Mouse (Mus musculus): ENCODE measurements around the gene Ecpas. TPM values are rescaled to one million over a fixed set of nuclear protein-coding genes. Genes with fewer than 3 reads are reported as not detected.
A peak's percentile ranks its signal among the peaks of the same experiment; 100 is the strongest.

The Ecpas gene
- polyA plus RNA-seq, 1 experiment from 2014 or later, result 34.5 TPM

GRCm38 (mm10) chr4:58910175-58911068 is 2.1 kb downstream of the Ecpas start:
- Histone ChIP-seq H3K27ac (replicated peaks) (peak overlapping the region; percentile 98), H3K4me3 (replicated peaks) (peak overlapping the region; percentile 63)

GRCm38 (mm10) chr4:58907453-58907852 is 5.1 kb downstream of the Ecpas start:
- H3K9me3 ChIP-seq (replicated peaks), result no peaks in the 10 kb centered on the region
- WGBS, result 93% methylated on average over 1 of the region's 1 CpGs
- no peak overlapping the region for H3K4me3 ChIP-seq (replicated peaks)
- H3K4me2 ChIP-seq, result no peak overlapping the region
- H3K27me3 ChIP-seq (replicated peaks), result no peaks in the 10 kb centered on the region
- no peaks in the 10 kb centered on the region for H3K36me3 ChIP-seq
- H3K9ac ChIP-seq (replicated peaks), result no peak overlapping the region
- ATAC-seq (ENCODE audit: low FRiP score), result no peak
- peaks cover 11% of the 10 kb centered on the region for H3K4me1 ChIP-seq
- no peak overlapping the region for H3K27ac ChIP-seq (replicated peaks)

More at GRCm38 (mm10) chr4:58910175-58911068, 2.1 kb downstream of the Ecpas start:
- Histone ChIP-seq H3K27me3 (replicated peaks) (no peaks in the 10 kb centered on the region), H3K4me1 (peaks cover 20% of the 10 kb centered on the region), H3K9ac (replicated peaks) (peak overlapping the region; percentile 83), H3K4me2 (peak overlapping the region; percentile 68), H3K9me3 (replicated peaks) (no peaks in the 10 kb centered on the region), H3K36me3 (no peaks in the 10 kb centered on the region)
- 34% methylated on average over 16 of the region's 16 CpGs for WGBS
- no peak for ATAC-seq (ENCODE audit: low FRiP score)

GRCm38 (mm10) chr4:58898318-58898717 is 14.2 kb downstream of the Ecpas start:
- Histone ChIP-seq H3K27ac (replicated peaks) (no peak overlapping the region), H3K4me3 (replicated peaks) (no peak overlapping the region), H3K4me1 (no peaks in the 10 kb centered on the region), H3K27me3 (replicated peaks) (no peaks in the 10 kb centered on the region), H3K4me2 (no peak overlapping the region), H3K9me3 (replicated peaks) (no peaks in the 10 kb centered on the region), H3K9ac (replicated peaks) (no peak overlapping the region), H3K36me3 (no peaks in the 10 kb centered on the region)
- no peak for ATAC-seq (ENCODE audit: low FRiP score)

GRCm38 (mm10) chr4:58897436-58897835 is 15.1 kb downstream of the Ecpas start:
- no peak for ATAC-seq (ENCODE audit: low FRiP score)
- Histone ChIP-seq H3K9me3 (replicated peaks) (no peaks in the 10 kb centered on the region), H3K27me3 (replicated peaks) (no peaks in the 10 kb centered on the region), H3K4me3 (replicated peaks) (no peak overlapping the region), H3K27ac (replicated peaks) (no peak overlapping the region), H3K4me2 (no peak overlapping the region), H3K36me3 (no peaks in the 10 kb centered on the region), H3K9ac (replicated peaks) (no peak overlapping the region), H3K4me1 (no peaks in the 10 kb centered on the region)
- WGBS, result 74% methylated on average over 4 of the region's 4 CpGs

GRCm38 (mm10) chr4:58894399-58894798 is 18.1 kb downstream of the Ecpas start:
- ATAC-seq (ENCODE audit: low FRiP score), result no peak
- no peak overlapping the region for H3K4me3 ChIP-seq (replicated peaks)
- no peaks in the 10 kb centered on the region for H3K4me1 ChIP-seq
- WGBS, result 87% methylated on average over 7 of the region's 7 CpGs
- H3K9ac ChIP-seq (replicated peaks), result no peak overlapping the region
- H3K36me3 ChIP-seq, result no peaks in the 10 kb centered on the region
- no peaks in the 10 kb centered on the region for H3K27me3 ChIP-seq (replicated peaks)
- no peaks in the 10 kb centered on the region for H3K9me3 ChIP-seq (replicated peaks)
- H3K4me2 ChIP-seq, result no peak overlapping the region
- H3K27ac ChIP-seq (replicated peaks), result no peak overlapping the region

GRCm38 (mm10) chr4:58890035-58890782 is 22.3 kb downstream of the Ecpas start:
- ATAC-seq (ENCODE audit: low FRiP score), result no peak
- Histone ChIP-seq H3K9me3 (replicated peaks) (no peaks in the 10 kb centered on the region), H3K27ac (replicated peaks) (no peak overlapping the region), H3K27me3 (replicated peaks) (no peaks in the 10 kb centered on the region), H3K4me2 (no peak overlapping the region), H3K9ac (replicated peaks) (no peak overlapping the region), H3K4me1 (no peaks in the 10 kb centered on the region), H3K4me3 (replicated peaks) (no peak overlapping the region), H3K36me3 (no peaks in the 10 kb centered on the region)
- 92% methylated on average over 4 of the region's 4 CpGs for WGBS

GRCm38 (mm10) chr4:58888568-58888967 is 24.0 kb downstream of the Ecpas start:
- no peak for ATAC-seq (ENCODE audit: low FRiP score)
- Histone ChIP-seq H3K36me3 (no peaks in the 10 kb centered on the region), H3K9me3 (replicated peaks) (no peaks in the 10 kb centered on the region), H3K4me3 (replicated peaks) (no peak overlapping the region), H3K4me2 (no peak overlapping the region), H3K4me1 (no peaks in the 10 kb centered on the region), H3K27me3 (replicated peaks) (no peaks in the 10 kb centered on the region), H3K27ac (replicated peaks) (no peak overlapping the region), H3K9ac (replicated peaks) (no peak overlapping the region)
- 98% methylated on average over 1 of the region's 1 CpGs for WGBS

- Histone ChIP-seq H3K4me3 (replicated peaks) (no peak overlapping the region), H3K4me1 (no peaks in the 10 kb centered on the region), H3K4me2 (no peak overlapping the region), H3K9me3 (replicated peaks) (no peaks in the 10 kb centered on the region), H3K36me3 (no peaks in the 10 kb centered on the region), H3K27me3 (replicated peaks) (no peaks in the 10 kb centered on the region), H3K9ac (replicated peaks) (no peak overlapping the region), H3K27ac (replicated peaks) (no peak overlapping the region)
- 89% methylated on average over 3 of the region's 3 CpGs for WGBS
- no peak for ATAC-seq (ENCODE audit: low FRiP score)
Observed at GRCm38 (mm10) chr4:58887626-58888025, 24.9 kb downstream of the Ecpas start.

- no peaks in the 10 kb centered on the region for H3K27me3 ChIP-seq (replicated peaks)
- no peak overlapping the region for H3K27ac ChIP-seq (replicated peaks)
- ATAC-seq (ENCODE audit: low FRiP score), result no peak
- H3K4me3 ChIP-seq (replicated peaks), result no peak overlapping the region
- no peaks in the 10 kb centered on the region for H3K9me3 ChIP-seq (replicated peaks)
- WGBS, result 87% methylated on average over 3 of the region's 3 CpGs
- no peaks in the 10 kb centered on the region for H3K4me1 ChIP-seq
- no peak overlapping the region for H3K4me2 ChIP-seq
- H3K9ac ChIP-seq (replicated peaks), result no peak overlapping the region
- H3K36me3 ChIP-seq, result 0 out of 2 replicates have a peak, but pooled peaks cover under 1% of the 10 kb centered on the region
Observed at GRCm38 (mm10) chr4:58886778-58887177, 25.8 kb downstream of the Ecpas start.

GRCm38 (mm10) chr4:58885341-58885740 is 27.2 kb downstream of the Ecpas start:
- Histone ChIP-seq H3K36me3 (0 out of 2 replicates have a peak, but pooled peaks cover 3% of the 10 kb centered on the region), H3K9me3 (replicated peaks) (no peaks in the 10 kb centered on the region), H3K27me3 (replicated peaks) (no peaks in the 10 kb centered on the region), H3K4me2 (no peak overlapping the region), H3K4me1 (no peaks in the 10 kb centered on the region), H3K4me3 (replicated peaks) (no peak overlapping the region), H3K9ac (replicated peaks) (no peak overlapping the region), H3K27ac (replicated peaks) (no peak overlapping the region)
- no peak for ATAC-seq (ENCODE audit: low FRiP score)
- WGBS, result 74% methylated on average over 5 of the region's 5 CpGs

- H3K4me1 ChIP-seq, result 0 out of 2 replicates have a peak, but pooled peaks cover 2% of the 10 kb centered on the region
- no peak overlapping the region for H3K9ac ChIP-seq (replicated peaks)
- no peak overlapping the region for H3K27ac ChIP-seq (replicated peaks)
- H3K36me3 ChIP-seq, result 0 out of 2 replicates have a peak, but pooled peaks cover 3% of the 10 kb centered on the region
- ATAC-seq (ENCODE audit: low FRiP score), result no peak
- no peak overlapping the region for H3K4me2 ChIP-seq
- no peaks in the 10 kb centered on the region for H3K27me3 ChIP-seq (replicated peaks)
- no peaks in the 10 kb centered on the region for H3K9me3 ChIP-seq (replicated peaks)
- H3K4me3 ChIP-seq (replicated peaks), result no peak overlapping the region
- 81% methylated on average over 2 of the region's 2 CpGs for WGBS
Observed at GRCm38 (mm10) chr4:58883841-58884240, 28.7 kb downstream of the Ecpas start.

GRCm38 (mm10) chr4:58874373-58874772 is 38.2 kb downstream of the Ecpas start:
- WGBS, result 95% methylated on average over 4 of the region's 4 CpGs
- no peak overlapping the region for H3K9ac ChIP-seq (replicated peaks)
- peaks cover 13% of the 10 kb centered on the region for H3K36me3 ChIP-seq
- no peaks in the 10 kb centered on the region for H3K27me3 ChIP-seq (replicated peaks)
- no peak for ATAC-seq (ENCODE audit: low FRiP score)
- no peaks in the 10 kb centered on the region for H3K4me1 ChIP-seq
- H3K4me2 ChIP-seq, result no peak overlapping the region
- H3K4me3 ChIP-seq (replicated peaks), result no peak overlapping the region
- H3K27ac ChIP-seq (replicated peaks), result no peak overlapping the region
- H3K9me3 ChIP-seq (replicated peaks), result no peaks in the 10 kb centered on the region
